Mouse (Mus musculus): ENCODE results near the gene Rere. TPM values are rescaled to one million over a fixed set of nuclear protein-coding genes. Genes with fewer than 3 reads are reported as not detected.

Gene Rere
- polyA plus RNA-seq, 1 experiment from 2014 or later: 29.5 TPM

- peaks cover 42% of the 10 kb centered on the region for H3K4me1 ChIP-seq (replicated peaks)
- ATAC-seq (ENCODE audit: insufficient number of reproducible peaks, low FRiP score): no peak
These were observed 320.0 kb downstream of the Rere start for GRCm38 (mm10) chr4:150601489-150601888.

GRCm38 (mm10) chr4:150603366-150604061 is 322.1 kb downstream of the Rere start:
- peaks cover 3% of the 10 kb centered on the region; the same call in 1 of the 2 replicates for H3K36me3 ChIP-seq
- H3K27me3 ChIP-seq (replicated peaks): no peaks in the 10 kb centered on the region
- H3K27ac ChIP-seq (ENCODE audit: poor library complexity, severe bottlenecking): no peak overlapping the region
- no peak overlapping the region for H3K9ac ChIP-seq
- H3K4me3 ChIP-seq: no peak overlapping the region
- H3K4me1 ChIP-seq (replicated peaks): peaks cover 21% of the 10 kb centered on the region
- ATAC-seq (ENCODE audit: insufficient number of reproducible peaks, low FRiP score): no peak
- no peak overlapping the region for H3K4me2 ChIP-seq
- WGBS: 97% methylated on average over 1 of the region's 1 CpGs
- no peaks in the 10 kb centered on the region for H3K9me3 ChIP-seq (replicated peaks)

More at GRCm38 (mm10) chr4:150601489-150601888, 320.0 kb downstream of the Rere start:
- Histone ChIP-seq H3K27ac (ENCODE audit: poor library complexity, severe bottlenecking) (no peak overlapping the region), H3K4me2 (no peak overlapping the region), H3K27me3 (replicated peaks) (no peaks in the 10 kb centered on the region), H3K36me3 (peaks cover 3% of the 10 kb centered on the region; the same call in 1 of the 2 replicates), H3K9ac (no peak overlapping the region), H3K4me3 (no peak overlapping the region), H3K9me3 (replicated peaks) (no peaks in the 10 kb centered on the region)
- WGBS: 89% methylated on average over 10 of the region's 10 CpGs

GRCm38 (mm10) chr4:150605804-150606203 is 324.4 kb downstream of the Rere start:
- Histone ChIP-seq H3K36me3 (peaks cover 7% of the 10 kb centered on the region; the same call in 1 of the 2 replicates), H3K27ac (ENCODE audit: poor library complexity, severe bottlenecking) (no peak overlapping the region), H3K9me3 (replicated peaks) (no peaks in the 10 kb centered on the region), H3K4me3 (no peak overlapping the region), H3K27me3 (replicated peaks) (no peaks in the 10 kb centered on the region), H3K4me2 (no peak overlapping the region), H3K9ac (no peak overlapping the region), H3K4me1 (replicated peaks) (peaks cover 12% of the 10 kb centered on the region)
- ATAC-seq (ENCODE audit: insufficient number of reproducible peaks, low FRiP score): no peak
- 90% methylated on average over 3 of the region's 3 CpGs for WGBS

- ATAC-seq (ENCODE audit: insufficient number of reproducible peaks, low FRiP score): no peak
- Histone ChIP-seq H3K9ac (no peak overlapping the region), H3K4me1 (replicated peaks) (peaks cover 15% of the 10 kb centered on the region), H3K4me2 (no peak overlapping the region), H3K36me3 (peaks cover 11% of the 10 kb centered on the region), H3K9me3 (replicated peaks) (no peaks in the 10 kb centered on the region), H3K27me3 (replicated peaks) (no peaks in the 10 kb centered on the region), H3K4me3 (no peak overlapping the region), H3K27ac (ENCODE audit: poor library complexity, severe bottlenecking) (no peak overlapping the region)
- 87% methylated on average over 3 of the region's 3 CpGs for WGBS
These were observed 325.2 kb downstream of the Rere start for GRCm38 (mm10) chr4:150606449-150607161.

GRCm38 (mm10) chr4:150608670-150609069 is 327.2 kb downstream of the Rere start:
- Histone ChIP-seq H3K4me3 (no peak overlapping the region), H3K9ac (no peak overlapping the region), H3K4me2 (no peak overlapping the region), H3K36me3 (peaks cover 29% of the 10 kb centered on the region), H3K27me3 (replicated peaks) (no peaks in the 10 kb centered on the region), H3K4me1 (replicated peaks) (peaks cover 15% of the 10 kb centered on the region), H3K9me3 (replicated peaks) (no peaks in the 10 kb centered on the region), H3K27ac (ENCODE audit: poor library complexity, severe bottlenecking) (no peak overlapping the region)
- ATAC-seq (ENCODE audit: insufficient number of reproducible peaks, low FRiP score): no peak
- 91% methylated on average over 3 of the region's 3 CpGs for WGBS

GRCm38 (mm10) chr4:150613715-150614114 is 332.3 kb downstream of the Rere start:
- H3K9ac ChIP-seq: no peak overlapping the region
- 88% methylated on average over 7 of the region's 7 CpGs for WGBS
- ATAC-seq (ENCODE audit: insufficient number of reproducible peaks, low FRiP score): no peak
- peaks cover 10% of the 10 kb centered on the region for H3K4me1 ChIP-seq (replicated peaks)
- no peak overlapping the region for H3K27ac ChIP-seq (ENCODE audit: poor library complexity, severe bottlenecking)
- no peak overlapping the region for H3K4me3 ChIP-seq
- peaks cover 79% of the 10 kb centered on the region for H3K36me3 ChIP-seq
- H3K9me3 ChIP-seq (replicated peaks): no peaks in the 10 kb centered on the region
- no peak overlapping the region for H3K4me2 ChIP-seq
- no peaks in the 10 kb centered on the region for H3K27me3 ChIP-seq (replicated peaks)

- WGBS: 92% methylated on average over 12 of the region's 12 CpGs
- H3K27ac ChIP-seq (ENCODE audit: poor library complexity, severe bottlenecking): no peak overlapping the region
- no peak overlapping the region for H3K4me2 ChIP-seq
- H3K27me3 ChIP-seq (replicated peaks): no peaks in the 10 kb centered on the region
- H3K9me3 ChIP-seq (replicated peaks): no peaks in the 10 kb centered on the region
- H3K4me3 ChIP-seq: no peak overlapping the region
- no peak for ATAC-seq (ENCODE audit: insufficient number of reproducible peaks, low FRiP score)
- H3K36me3 ChIP-seq: peaks cover 89% of the 10 kb centered on the region
- no peak overlapping the region for H3K9ac ChIP-seq
- peaks cover 6% of the 10 kb centered on the region for H3K4me1 ChIP-seq (replicated peaks)
These were observed 334.0 kb downstream of the Rere start for GRCm38 (mm10) chr4:150615251-150616028.

GRCm38 (mm10) chr4:150616029-150616420 is 334.6 kb downstream of the Rere start:
- no peak for ATAC-seq (ENCODE audit: insufficient number of reproducible peaks, low FRiP score)
- Histone ChIP-seq H3K9ac (no peak overlapping the region), H3K4me2 (no peak overlapping the region), H3K27me3 (replicated peaks) (no peaks in the 10 kb centered on the region), H3K27ac (ENCODE audit: poor library complexity, severe bottlenecking) (no peak overlapping the region), H3K4me1 (replicated peaks) (peaks cover 3% of the 10 kb centered on the region; the same call in 1 of the 2 replicates), H3K4me3 (no peak overlapping the region), H3K36me3 (peaks cover 94% of the 10 kb centered on the region), H3K9me3 (replicated peaks) (no peaks in the 10 kb centered on the region)
- WGBS: 90% methylated on average over 13 of the region's 13 CpGs

GRCm38 (mm10) chr4:150616841-150617240 is 335.4 kb downstream of the Rere start:
- no peaks in the 10 kb centered on the region for H3K27me3 ChIP-seq (replicated peaks)
- H3K9ac ChIP-seq: no peak overlapping the region
- no peaks in the 10 kb centered on the region; the same call in 1 of the 2 replicates for H3K4me1 ChIP-seq (replicated peaks)
- WGBS: 95% methylated on average over 20 of the region's 20 CpGs
- no peak for ATAC-seq (ENCODE audit: insufficient number of reproducible peaks, low FRiP score)
- no peak overlapping the region for H3K27ac ChIP-seq (ENCODE audit: poor library complexity, severe bottlenecking)
- H3K9me3 ChIP-seq (replicated peaks): no peaks in the 10 kb centered on the region
- no peak overlapping the region for H3K4me2 ChIP-seq
- H3K4me3 ChIP-seq: no peak overlapping the region
- peaks cover 90% of the 10 kb centered on the region for H3K36me3 ChIP-seq

- Histone ChIP-seq H3K9ac (no peak overlapping the region), H3K27ac (ENCODE audit: poor library complexity, severe bottlenecking) (no peak overlapping the region), H3K9me3 (replicated peaks) (no peaks in the 10 kb centered on the region), H3K4me2 (no peak overlapping the region), H3K36me3 (peaks cover 84% of the 10 kb centered on the region), H3K4me3 (no peak overlapping the region), H3K27me3 (replicated peaks) (no peaks in the 10 kb centered on the region), H3K4me1 (replicated peaks) (no peaks in the 10 kb centered on the region)
- no peak for ATAC-seq (ENCODE audit: insufficient number of reproducible peaks, low FRiP score)
- 79% methylated on average over 7 of the region's 7 CpGs for WGBS
These were observed 337.6 kb downstream of the Rere start for GRCm38 (mm10) chr4:150619011-150619410.

GRCm38 (mm10) chr4:150622641-150623040 is 341.2 kb downstream of the Rere start:
- H3K4me1 ChIP-seq (replicated peaks): no peaks in the 10 kb centered on the region; the same call in 1 of the 2 replicates
- H3K9ac ChIP-seq: no peak overlapping the region
- H3K27ac ChIP-seq (ENCODE audit: poor library complexity, severe bottlenecking): no peak overlapping the region
- no peak overlapping the region for H3K4me2 ChIP-seq
- no peaks in the 10 kb centered on the region for H3K9me3 ChIP-seq (replicated peaks)
- ATAC-seq (ENCODE audit: insufficient number of reproducible peaks, low FRiP score): no peak
- no peak overlapping the region for H3K4me3 ChIP-seq
- H3K36me3 ChIP-seq: peaks cover 47% of the 10 kb centered on the region
- H3K27me3 ChIP-seq (replicated peaks): no peaks in the 10 kb centered on the region
- WGBS: 91% methylated on average over 13 of the region's 13 CpGs
